Mouse (Mus musculus) embryonic facial prominence, embryonic 13.5 days (tissue): Measurements from ENCODE around the gene 9930111J21Rik2. TPM values are rescaled to one million over a fixed set of nuclear protein-coding genes. Genes with fewer than 3 reads are reported as not detected.

ENCODE experiments used
- ATAC-seq: fragments of 200-750 bp; cut with Nextera tagmentation; 2 replicates; pipeline ENCODE4 v1.8.0; 2017; ENCODE audit warnings: low read depth; ENCODE audit not compliant: insufficient number of reproducible peaks, insufficient read depth, low FRiP score, low TSS enrichment
- H3K27ac ChIP-seq: fragments of 300-500 bp; sonication (generic); 2 replicates; pipeline ENCODE4 v1.5.1; 2015; ENCODE audit warnings: moderate library complexity, mild to moderate bottlenecking, inconsistent platforms
- H3K27me3 ChIP-seq: fragments of 300-500 bp; sonication (generic); 2 replicates; pipeline ENCODE4 v1.6.1; 2015; ENCODE audit warnings: mild to moderate bottlenecking, inconsistent platforms
- H3K36me3 ChIP-seq: fragments of 300-500 bp; sonication (generic); 2 replicates; pipeline ENCODE4 v1.6.1; 2015; ENCODE audit warnings: mild to moderate bottlenecking, inconsistent platforms
- H3K4me1 ChIP-seq: fragments of 300-500 bp; sonication (generic); 2 replicates; pipeline ENCODE4 v1.6.1; 2015; ENCODE audit warnings: inconsistent platforms
- H3K4me2 ChIP-seq: fragments of 300-500 bp; sonication (generic); 2 replicates; pipeline ENCODE4 v1.6.1; 2015; ENCODE audit warnings: moderate library complexity, mild to moderate bottlenecking, inconsistent platforms
- H3K4me3 ChIP-seq: fragments of 300-500 bp; sonication (generic); 2 replicates; pipeline ENCODE4 v1.5.1; 2015; ENCODE audit warnings: mild to moderate bottlenecking, inconsistent platforms
- H3K9ac ChIP-seq: fragments of 300-500 bp; sonication (generic); 2 replicates; pipeline ENCODE4 v1.6.1; 2015; ENCODE audit warnings: mild to moderate bottlenecking, inconsistent platforms
- H3K9me3 ChIP-seq: fragments of 300-500 bp; sonication (generic); 2 replicates; pipeline ENCODE4 v1.6.1; 2016; ENCODE audit warnings: inconsistent platforms
- WGBS: fragments of 180-500 bp; shearing (Covaris S2); methylation state at CpG from one replicate; pipeline ENCODE4 v1.1.7; 2015; ENCODE audit warnings: mixed read lengths; 5-methylcytosine and 5-hydroxymethylcytosine counted together
- polyA plus RNA-seq: library from polyadenylated mRNA; unstranded; fragments of >200 nt; fragmentation: Nextera tagmentation; extraction: Ambion mirVana; gene quantifications from 2 replicates; pipeline ENCODE4 v1.2.1, GENCODE M21; 2015

The 9930111J21Rik2 gene
- polyA plus RNA-seq, 1 experiment from 2014 or later, result 0.20 TPM

DNA sequence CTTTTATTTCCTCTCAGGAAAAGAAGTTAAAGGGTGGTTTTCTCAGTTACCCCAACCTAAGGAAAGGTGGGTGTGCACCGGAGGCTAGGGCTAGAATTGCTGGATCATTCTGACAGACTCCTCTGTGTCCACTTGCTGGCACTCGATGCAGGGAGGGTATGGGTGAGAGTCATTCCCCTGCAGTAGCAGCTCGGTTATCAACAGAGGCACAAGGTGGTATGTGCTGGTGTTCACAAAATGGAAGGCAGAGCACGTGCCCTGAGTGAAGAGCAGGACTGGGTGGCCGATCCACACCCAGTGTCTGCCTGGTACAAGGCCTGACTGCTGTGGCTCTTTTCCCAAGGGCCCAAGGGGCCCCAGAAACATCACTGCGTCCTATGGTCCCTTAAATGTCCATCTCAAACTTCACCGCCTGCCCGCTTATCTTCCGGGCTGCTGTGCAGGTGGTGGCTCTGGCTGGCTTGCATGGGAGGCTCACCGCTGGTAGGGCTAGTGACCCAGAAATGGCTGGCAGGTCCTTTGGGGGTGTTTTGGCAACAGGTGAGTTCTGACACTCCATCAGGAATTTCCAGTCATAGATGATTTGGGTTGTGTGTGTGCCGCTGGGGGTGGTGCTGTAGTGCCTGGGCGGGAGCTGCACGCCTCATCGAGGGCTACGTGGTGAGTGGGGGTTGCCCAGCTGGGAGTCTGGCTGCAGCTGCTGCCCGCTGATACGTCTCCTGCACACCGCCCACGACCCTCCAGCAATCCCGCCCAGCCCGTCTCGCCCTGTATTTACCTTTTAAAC, 37.0 kb upstream of the 9930111J21Rik2 start:
- Histone ChIP-seq H3K27me3 (no peaks in the 10 kb centered on the region), H3K9ac (0 out of 2 replicates have a peak overlapping the region, but pooled peaks have one; percentile 1), H3K4me3 (0 out of 2 replicates have a peak overlapping the region, but pooled peaks have one; percentile 9), H3K27ac (no peak overlapping the region), H3K36me3 (no peaks in the 10 kb centered on the region), H3K9me3 (no peaks in the 10 kb centered on the region), H3K4me2 (peak overlapping the region; percentile 45), H3K4me1 (peaks cover 9% of the 10 kb centered on the region)
- no peak for ATAC-seq
- WGBS, result 34% methylated on average over 22 of the region's 22 CpGs

- H3K4me3 ChIP-seq, result no peak overlapping the region
- 82% methylated on average over 6 of the region's 6 CpGs for WGBS
- ATAC-seq, result no peak
Measured at GRCm38 (mm10) chr11:49086858-49087361, 35.9 kb upstream of the 9930111J21Rik2 start.

DNA sequence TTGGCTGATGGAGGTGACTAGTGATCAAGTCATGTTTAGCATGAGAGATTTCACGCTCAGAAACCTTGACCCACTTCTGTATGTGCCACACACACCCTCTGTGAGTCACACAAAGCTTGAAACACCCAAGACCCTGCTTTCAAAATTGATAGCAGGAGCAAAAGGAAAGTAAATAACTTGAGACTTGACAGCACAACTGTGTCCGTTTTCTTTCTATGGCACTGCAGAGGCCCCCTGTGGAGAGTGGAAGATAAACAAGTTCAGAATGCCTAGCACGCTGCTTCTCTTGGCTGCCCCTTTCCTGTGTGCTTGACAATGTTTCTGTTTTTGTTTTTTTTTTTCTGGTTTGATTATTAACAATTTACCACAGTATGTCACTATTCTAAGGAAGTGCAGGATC, 33.8 kb upstream of the 9930111J21Rik2 start:
- Histone ChIP-seq H3K4me3 (no peak overlapping the region), H3K9me3 (no peaks in the 10 kb centered on the region), H3K4me2 (no peak overlapping the region), H3K27ac (no peak overlapping the region), H3K9ac (no peak overlapping the region), H3K4me1 (peaks cover 9% of the 10 kb centered on the region), H3K27me3 (no peaks in the 10 kb centered on the region), H3K36me3 (no peaks in the 10 kb centered on the region)
- WGBS, result 61% methylated on average over 3 of the region's 3 CpGs
- no peak for ATAC-seq

More at GRCm38 (mm10) chr11:49086858-49087361, 35.9 kb upstream of the 9930111J21Rik2 start:
- no peaks in the 10 kb centered on the region for H3K9me3 ChIP-seq
- H3K27me3 ChIP-seq, result no peaks in the 10 kb centered on the region
- H3K4me2 ChIP-seq, result no peak overlapping the region
- no peak overlapping the region for H3K9ac ChIP-seq
- H3K36me3 ChIP-seq, result no peaks in the 10 kb centered on the region
- peaks cover 9% of the 10 kb centered on the region for H3K4me1 ChIP-seq
- no peak overlapping the region for H3K27ac ChIP-seq

DNA sequence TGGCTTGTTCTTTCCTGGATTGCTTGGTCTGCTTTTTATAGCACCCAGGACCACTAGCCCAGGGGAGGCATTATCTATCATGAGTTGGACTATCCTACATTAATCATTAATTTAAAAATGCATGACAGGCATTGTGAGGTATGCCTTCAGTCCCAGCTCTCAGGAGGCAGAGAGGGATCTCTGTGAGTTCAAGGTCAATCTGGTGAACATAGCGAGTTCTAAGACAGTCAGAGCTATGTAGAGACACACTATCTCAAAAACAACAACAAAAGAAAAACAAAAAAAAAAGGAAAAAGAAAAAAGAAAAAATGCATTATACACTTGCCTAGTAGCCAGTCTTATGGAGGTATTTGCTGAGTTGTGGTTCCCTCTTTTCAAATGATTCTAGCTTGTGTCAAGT, 33.3 kb upstream of the 9930111J21Rik2 start:
- no peak for ATAC-seq
- Histone ChIP-seq H3K4me2 (no peak overlapping the region), H3K27ac (no peak overlapping the region), H3K36me3 (no peaks in the 10 kb centered on the region), H3K27me3 (no peaks in the 10 kb centered on the region), H3K4me3 (no peak overlapping the region), H3K9ac (no peak overlapping the region), H3K4me1 (peaks cover 9% of the 10 kb centered on the region), H3K9me3 (no peaks in the 10 kb centered on the region)
- WGBS, result 76% methylated on average over 1 of the region's 1 CpGs

DNA sequence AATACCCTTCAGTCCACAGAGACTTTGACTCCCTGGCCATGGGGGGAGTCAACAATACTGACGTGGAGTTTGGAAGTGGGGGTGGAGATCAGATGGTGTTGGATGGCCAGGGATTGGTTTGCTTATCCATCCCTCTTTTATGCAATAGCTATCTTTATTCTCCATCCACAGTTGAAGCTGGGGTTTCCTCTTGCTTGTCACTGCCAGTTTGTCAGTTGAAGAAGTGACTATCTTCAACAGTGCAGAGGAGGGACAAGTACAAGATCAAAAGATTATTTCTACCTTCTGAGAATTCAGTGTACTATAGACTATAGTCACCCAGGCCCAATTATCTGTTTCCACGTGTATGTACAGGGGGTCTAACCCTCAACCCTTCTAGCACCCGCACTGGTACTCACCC, 32.8 kb upstream of the 9930111J21Rik2 start:
- Histone ChIP-seq H3K27me3 (no peaks in the 10 kb centered on the region), H3K4me2 (no peak overlapping the region), H3K4me1 (peaks cover 9% of the 10 kb centered on the region), H3K9me3 (no peaks in the 10 kb centered on the region), H3K9ac (no peak overlapping the region), H3K27ac (no peak overlapping the region), H3K4me3 (no peak overlapping the region), H3K36me3 (no peaks in the 10 kb centered on the region)
- WGBS, result 69% methylated on average over 3 of the region's 3 CpGs
- ATAC-seq, result no peak

GRCm38 (mm10) chr11:49083146-49083545, 32.1 kb upstream of the 9930111J21Rik2 start:
- H3K4me2 ChIP-seq, result no peak overlapping the region
- WGBS, result 89% methylated on average over 1 of the region's 1 CpGs

DNA sequence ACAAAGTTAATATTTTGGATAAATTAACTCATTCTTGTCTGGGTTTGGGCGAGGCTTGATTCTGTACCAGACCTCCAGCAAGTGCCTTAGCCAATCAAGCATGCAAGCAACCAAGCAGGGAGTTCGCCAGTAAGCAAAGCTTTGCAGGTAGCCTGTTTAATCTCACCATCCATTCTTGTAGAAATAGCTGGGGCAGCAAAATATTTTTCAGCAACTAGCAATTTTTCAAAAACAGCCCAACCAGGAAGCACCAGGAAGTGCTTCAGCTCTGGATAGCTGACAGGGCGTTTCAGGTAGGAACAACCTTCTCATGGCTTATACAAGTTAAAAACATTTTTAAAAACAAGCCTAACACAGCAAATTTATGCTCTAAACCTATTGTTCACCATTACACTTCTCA, 30.8 kb upstream of the 9930111J21Rik2 start:
- no peak overlapping the region for H3K4me3 ChIP-seq
- H3K4me2 ChIP-seq, result no peak overlapping the region
- H3K9me3 ChIP-seq, result no peaks in the 10 kb centered on the region
- H3K36me3 ChIP-seq, result no peaks in the 10 kb centered on the region
- H3K27ac ChIP-seq, result no peak overlapping the region
- H3K4me1 ChIP-seq, result no peaks in the 10 kb centered on the region
- no peak overlapping the region for H3K9ac ChIP-seq
- H3K27me3 ChIP-seq, result no peaks in the 10 kb centered on the region
- 73% methylated on average over 3 of the region's 3 CpGs for WGBS
- ATAC-seq, result no peak

More at GRCm38 (mm10) chr11:49083146-49083545, 32.1 kb upstream of the 9930111J21Rik2 start:
- Histone ChIP-seq H3K9me3 (no peaks in the 10 kb centered on the region), H3K27ac (no peak overlapping the region), H3K27me3 (no peaks in the 10 kb centered on the region), H3K4me1 (peaks cover 5% of the 10 kb centered on the region), H3K9ac (no peak overlapping the region), H3K36me3 (no peaks in the 10 kb centered on the region), H3K4me3 (no peak overlapping the region)
- ATAC-seq, result no peak

- Histone ChIP-seq H3K36me3 (no peaks in the 10 kb centered on the region), H3K4me3 (no peak overlapping the region), H3K27me3 (no peaks in the 10 kb centered on the region), H3K4me1 (no peaks in the 10 kb centered on the region), H3K4me2 (no peak overlapping the region), H3K27ac (no peak overlapping the region), H3K9me3 (no peaks in the 10 kb centered on the region), H3K9ac (no peak overlapping the region)
- 82% methylated on average over 4 of the region's 4 CpGs for WGBS
- ATAC-seq, result no peak
Measured at GRCm38 (mm10) chr11:49081356-49081755, 30.3 kb upstream of the 9930111J21Rik2 start.

DNA sequence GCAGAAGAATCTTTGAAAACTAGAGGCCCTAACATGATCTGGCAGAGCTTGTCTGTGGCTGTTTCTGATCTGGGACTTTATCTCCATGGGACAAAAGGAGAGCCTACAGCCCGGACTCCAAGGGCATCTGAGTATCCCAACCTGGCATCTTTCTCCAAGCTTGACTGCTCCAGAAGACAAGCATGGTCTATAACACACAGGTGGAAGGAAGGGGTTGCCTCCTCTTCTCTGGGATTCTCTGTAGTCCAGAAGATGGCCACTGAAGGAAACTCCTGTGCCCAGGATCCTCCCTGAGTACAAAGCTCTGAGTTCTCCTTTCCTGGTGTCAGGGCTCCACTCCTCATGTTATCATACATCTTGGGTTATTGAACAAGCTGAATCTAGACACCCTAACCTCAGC, 29.6 kb upstream of the 9930111J21Rik2 start:
- H3K36me3 ChIP-seq, result no peaks in the 10 kb centered on the region
- no peaks in the 10 kb centered on the region for H3K4me1 ChIP-seq
- no peaks in the 10 kb centered on the region for H3K27me3 ChIP-seq
- H3K9ac ChIP-seq, result no peak overlapping the region
- ATAC-seq, result no peak
- 84% methylated on average over 1 of the region's 1 CpGs for WGBS
- no peak overlapping the region for H3K4me2 ChIP-seq
- no peaks in the 10 kb centered on the region for H3K9me3 ChIP-seq
- no peak overlapping the region for H3K4me3 ChIP-seq
- no peak overlapping the region for H3K27ac ChIP-seq

- no peaks in the 10 kb centered on the region for H3K4me1 ChIP-seq
- WGBS, result 83% methylated on average over 3 of the region's 3 CpGs
- no peak for ATAC-seq
- no peak overlapping the region for H3K27ac ChIP-seq
- no peak overlapping the region for H3K9ac ChIP-seq
- H3K4me3 ChIP-seq, result no peak overlapping the region
- H3K27me3 ChIP-seq, result no peaks in the 10 kb centered on the region
- H3K36me3 ChIP-seq, result no peaks in the 10 kb centered on the region
- H3K4me2 ChIP-seq, result no peak overlapping the region
- H3K9me3 ChIP-seq, result no peaks in the 10 kb centered on the region
Measured at GRCm38 (mm10) chr11:49078719-49079118, 27.7 kb upstream of the 9930111J21Rik2 start.

- H3K27ac ChIP-seq, result no peak overlapping the region
- H3K4me3 ChIP-seq, result no peak overlapping the region
- H3K9me3 ChIP-seq, result no peaks in the 10 kb centered on the region
- no peaks in the 10 kb centered on the region for H3K27me3 ChIP-seq
- H3K4me2 ChIP-seq, result no peak overlapping the region
- no peak overlapping the region for H3K9ac ChIP-seq
- WGBS, result 48% methylated on average over 1 of the region's 1 CpGs
- no peaks in the 10 kb centered on the region for H3K4me1 ChIP-seq
- ATAC-seq, result no peak
- no peaks in the 10 kb centered on the region for H3K36me3 ChIP-seq
Measured at GRCm38 (mm10) chr11:49077012-49077411, 26.0 kb upstream of the 9930111J21Rik2 start.
